Mouse (Mus musculus) intestine, embryonic 16.5 days (tissue): Measurements from ENCODE around the gene Hspb9. TPM values are rescaled to one million over a fixed set of nuclear protein-coding genes. Genes with fewer than 3 reads are reported as not detected.

Source experiments
- ATAC-seq: fragments of 200-750 bp; cut with Nextera tagmentation; 2 replicates; pipeline ENCODE4 v1.8.0; 2017; ENCODE audit warnings: moderate TSS enrichment, moderate library complexity
- H3K27ac ChIP-seq: fragments of 300-500 bp; sonication (generic); 2 replicates; pipeline ENCODE4 v1.5.1; 2014; ENCODE audit warnings: mild to moderate bottlenecking, low read length
- H3K27me3 ChIP-seq: fragments of 300-500 bp; sonication (generic); replicated peaks from 2 replicates; pipeline ENCODE4 v1.6.1; 2014; ENCODE audit warnings: low read length, control low read depth, mixed read lengths; ENCODE audit not compliant: control insufficient read depth, insufficient read depth
- H3K36me3 ChIP-seq: fragments of 300-500 bp; sonication (generic); 2 replicates; pipeline ENCODE4 v1.6.1; 2014; ENCODE audit warnings: low read length, control low read depth; ENCODE audit not compliant: control insufficient read depth, insufficient read depth
- H3K4me1 ChIP-seq: fragments of 300-500 bp; sonication (generic); 2 replicates; pipeline ENCODE4 v1.6.1; 2014; ENCODE audit warnings: low read length, control low read depth, mixed read lengths; ENCODE audit not compliant: control insufficient read depth, insufficient read depth
- H3K4me2 ChIP-seq: fragments of 300-500 bp; sonication (generic); 2 replicates; pipeline ENCODE4 v1.6.1; 2014; ENCODE audit warnings: low read depth, low read length, control low read depth
- H3K4me3 ChIP-seq: fragments of 300-500 bp; sonication (generic); 2 replicates; pipeline ENCODE4 v1.5.1; 2014; ENCODE audit warnings: mild to moderate bottlenecking, low read length
- H3K9ac ChIP-seq: fragments of 300-500 bp; sonication (generic); 2 replicates; pipeline ENCODE4 v1.6.1; 2014; ENCODE audit warnings: low read depth, low read length
- H3K9me3 ChIP-seq: fragments of 300-500 bp; sonication (generic); 2 replicates; pipeline ENCODE4 v1.6.1; 2016; ENCODE audit warnings: low read length, control low read depth; ENCODE audit not compliant: control insufficient read depth
- WGBS: fragments of 180-500 bp; shearing (Covaris S2); extraction: QIAGEN DNeasy Blood & Tissue Kit; methylation state at CpG from one replicate; pipeline ENCODE4 v1.1.7; 2014; 5-methylcytosine and 5-hydroxymethylcytosine counted together
- polyA plus RNA-seq: library from polyadenylated mRNA; unstranded; fragments of >200 nt; fragmentation: Nextera tagmentation; extraction: Ambion mirVana; gene quantifications from 2 replicates; pipeline ENCODE4 v1.2.1, GENCODE M21; 2015

Hspb9 gene
- polyA plus RNA-seq, 1 experiment from 2014 or later = not detected

DNA sequence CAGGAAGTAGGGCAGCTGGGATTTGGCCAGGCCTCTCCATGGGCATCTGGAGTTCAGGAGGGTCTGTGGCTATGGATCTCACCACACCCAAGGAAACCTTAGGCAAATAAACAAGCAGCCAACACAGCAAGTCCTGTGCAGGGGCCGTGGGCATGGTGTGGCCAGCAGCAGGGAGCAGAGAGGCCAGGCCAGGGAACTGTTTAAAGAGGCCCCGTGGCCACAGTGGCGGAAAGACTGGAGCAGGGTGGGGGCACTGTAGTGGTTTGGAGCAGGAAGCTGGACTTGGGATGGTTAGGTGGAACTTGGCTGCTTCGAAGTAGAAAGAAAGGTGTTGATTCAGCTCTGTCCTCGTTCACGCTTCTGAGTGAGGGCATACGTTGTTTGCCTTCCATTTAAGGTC, 26.4 kb upstream of the Hspb9 start:
- H3K9me3 ChIP-seq = no peaks in the 10 kb centered on the region
- no peak overlapping the region for H3K4me2 ChIP-seq
- no peak for ATAC-seq
- H3K27me3 ChIP-seq = no peaks in the 10 kb centered on the region; the same call in none of the 2 replicates
- no peak overlapping the region for H3K4me3 ChIP-seq
- H3K36me3 ChIP-seq = no peaks in the 10 kb centered on the region
- 70% methylated on average over 7 of the region's 7 CpGs for WGBS
- H3K27ac ChIP-seq = no peak overlapping the region
- H3K9ac ChIP-seq = no peak overlapping the region
- peaks cover 7% of the 10 kb centered on the region; the same call in 1 of the 2 replicates for H3K4me1 ChIP-seq

DNA sequence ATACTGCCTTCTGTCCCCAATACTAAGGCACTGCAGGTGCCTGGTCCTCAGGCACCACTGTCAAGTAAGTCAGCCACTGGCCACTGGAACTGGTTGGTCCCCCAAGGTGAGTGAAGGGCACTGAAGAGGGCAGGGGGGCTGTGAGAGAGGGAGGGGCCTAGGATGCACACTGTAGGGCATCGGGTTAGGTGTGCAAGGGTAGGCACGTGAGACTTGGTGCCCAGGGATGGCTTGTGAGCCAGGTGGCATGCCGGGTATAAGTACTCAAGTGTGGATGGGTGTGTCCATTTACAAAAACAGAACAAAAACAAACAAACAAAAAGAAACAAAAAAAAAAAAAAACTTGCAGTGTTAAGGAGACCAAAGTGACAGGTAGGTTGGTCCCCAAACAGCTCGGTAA, 25.2 kb upstream of the Hspb9 start:
- H3K27me3 ChIP-seq = no peaks in the 10 kb centered on the region; the same call in none of the 2 replicates
- 83% methylated on average over 4 of the region's 4 CpGs for WGBS
- no peak overlapping the region for H3K4me3 ChIP-seq
- no peaks in the 10 kb centered on the region for H3K9me3 ChIP-seq
- no peak overlapping the region for H3K27ac ChIP-seq
- H3K9ac ChIP-seq = no peak overlapping the region
- no peaks in the 10 kb centered on the region for H3K36me3 ChIP-seq
- H3K4me1 ChIP-seq = peaks cover 9% of the 10 kb centered on the region; the same call in 1 of the 2 replicates
- H3K4me2 ChIP-seq = no peak overlapping the region
- ATAC-seq = no peak

DNA sequence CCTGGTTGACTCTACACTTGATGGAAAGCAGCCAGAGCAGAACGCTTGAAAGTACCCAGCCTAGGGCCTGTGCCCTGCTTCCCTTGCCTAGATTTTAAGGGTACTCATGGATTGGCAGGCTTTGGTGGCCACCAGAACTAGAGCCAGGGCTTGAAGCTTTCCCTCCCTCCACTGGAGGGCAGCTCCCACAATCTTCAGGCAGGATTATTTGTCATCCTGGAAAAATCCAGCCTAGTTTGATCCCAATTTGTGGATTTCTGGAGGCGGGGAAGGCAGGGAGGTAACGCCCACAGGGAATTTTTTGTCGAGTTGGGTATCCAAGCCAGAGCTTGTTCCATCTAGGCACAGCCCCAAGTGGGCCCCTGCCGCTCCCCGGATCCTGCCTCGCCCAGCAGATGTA, 23.3 kb upstream of the Hspb9 start:
- WGBS = 67% methylated on average over 7 of the region's 7 CpGs
- H3K4me3 ChIP-seq = no peak overlapping the region

DNA sequence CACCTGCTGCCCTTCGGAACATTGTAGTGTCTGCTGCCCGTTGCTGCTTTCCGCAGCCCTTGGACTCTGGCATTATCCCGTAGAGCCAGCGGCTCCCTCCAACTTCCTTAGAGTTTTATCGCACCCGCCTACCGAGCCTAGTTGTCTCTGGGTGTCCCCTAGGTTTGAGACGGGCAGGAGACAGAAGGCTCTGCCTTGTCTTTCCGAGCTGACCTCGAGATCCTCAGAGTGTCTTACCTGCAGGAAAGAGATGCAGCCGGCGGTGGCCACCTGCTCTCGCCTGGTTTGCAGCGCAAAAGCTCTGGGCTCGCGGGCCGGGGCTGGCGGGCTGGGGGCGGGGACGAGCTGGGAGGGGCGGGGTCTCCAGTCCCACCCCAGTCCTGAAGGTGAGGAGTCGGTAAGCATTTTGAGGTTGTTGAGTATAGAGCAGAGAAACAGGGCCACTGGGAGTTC, 21.5 kb upstream of the Hspb9 start, which contains the start of gene Zfp385c:
Gene Zfp385c, minus strand, starts transcription at position 292 of the 453 bp plus-strand sequence.
- Histone ChIP-seq H3K36me3 (no peaks in the 10 kb centered on the region), H3K4me2 (peak within 1 kb of the TSS; percentile 64), H3K9me3 (no peaks in the 10 kb centered on the region), H3K27me3 (no peaks in the 10 kb centered on the region; the same call in none of the 2 replicates), H3K9ac (peak within 1 kb of the TSS; percentile 45), H3K4me3 (peak within 1 kb of the TSS; percentile 30), H3K4me1 (peaks cover 9% of the 10 kb centered on the region; the same call in 1 of the 2 replicates), H3K27ac (no peak within 1 kb of the TSS)
- ATAC-seq = peak; percentile 67
- 2% methylated on average over 23 of the region's 23 CpGs for WGBS

More for the DNA sequence above, 23.3 kb upstream of the Hspb9 start:
- Histone ChIP-seq H3K27me3 (no peaks in the 10 kb centered on the region; the same call in none of the 2 replicates), H3K9ac (no peak overlapping the region), H3K4me2 (no peak overlapping the region), H3K27ac (no peak overlapping the region), H3K36me3 (no peaks in the 10 kb centered on the region), H3K4me1 (peaks cover 9% of the 10 kb centered on the region; the same call in 1 of the 2 replicates), H3K9me3 (no peaks in the 10 kb centered on the region)
- no peak for ATAC-seq

DNA sequence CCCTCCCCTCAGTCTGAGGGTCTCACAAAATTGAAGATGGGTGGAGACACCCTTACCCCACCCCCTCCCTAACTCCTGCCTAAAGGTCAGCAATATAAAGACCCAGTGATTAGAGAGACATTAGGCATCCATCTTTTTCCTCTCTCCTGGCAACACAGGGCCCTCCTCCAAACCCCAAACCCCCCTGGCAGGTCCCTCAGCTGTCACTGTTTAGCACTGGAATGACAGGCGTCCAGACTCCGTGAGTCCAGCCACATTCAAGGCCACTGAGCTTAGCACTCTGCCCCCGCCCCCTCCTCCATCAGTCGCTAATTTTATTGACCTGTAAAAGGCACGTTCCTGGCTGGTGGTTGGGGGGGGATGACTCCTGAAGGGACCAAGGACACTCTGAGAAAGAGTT, 20.5 kb upstream of the Hspb9 start:
- WGBS = 25% methylated on average over 5 of the region's 5 CpGs
- Histone ChIP-seq H3K36me3 (no peaks in the 10 kb centered on the region), H3K9ac (no peak overlapping the region), H3K4me1 (peaks cover 9% of the 10 kb centered on the region; the same call in 1 of the 2 replicates), H3K27ac (no peak overlapping the region), H3K9me3 (no peaks in the 10 kb centered on the region), H3K27me3 (no peaks in the 10 kb centered on the region; the same call in none of the 2 replicates), H3K4me3 (no peak overlapping the region), H3K4me2 (no peak overlapping the region)
- no peak for ATAC-seq

DNA sequence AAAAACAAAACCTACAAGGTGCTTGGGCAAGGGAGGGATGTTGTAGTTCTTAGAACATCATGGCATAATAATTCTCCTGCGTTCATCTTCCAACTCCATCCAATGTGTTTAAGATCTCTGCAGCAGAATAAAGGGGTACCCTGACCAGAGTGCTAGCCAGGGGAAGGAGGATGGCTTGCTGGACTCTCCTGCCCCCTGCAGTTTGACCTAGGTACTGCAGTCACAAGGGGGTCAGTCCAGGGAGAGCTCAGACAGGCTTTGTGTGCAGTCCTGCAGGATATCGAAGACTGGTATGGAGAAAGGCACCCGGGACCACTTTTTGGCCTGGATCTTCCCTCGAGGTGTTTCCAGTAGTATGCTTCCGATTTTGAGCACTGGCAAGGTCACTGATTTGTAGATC, 18.7 kb upstream of the Hspb9 start:
- Histone ChIP-seq H3K4me1 (peaks cover 9% of the 10 kb centered on the region; the same call in 1 of the 2 replicates), H3K9me3 (no peaks in the 10 kb centered on the region), H3K27me3 (no peaks in the 10 kb centered on the region; the same call in none of the 2 replicates), H3K27ac (no peak overlapping the region), H3K9ac (no peak overlapping the region), H3K4me2 (no peak overlapping the region), H3K4me3 (no peak overlapping the region), H3K36me3 (no peaks in the 10 kb centered on the region)
- 39% methylated on average over 5 of the region's 5 CpGs for WGBS
- 0 out of 2 replicates have a peak, but pooled peaks have one; percentile 21 for ATAC-seq

DNA sequence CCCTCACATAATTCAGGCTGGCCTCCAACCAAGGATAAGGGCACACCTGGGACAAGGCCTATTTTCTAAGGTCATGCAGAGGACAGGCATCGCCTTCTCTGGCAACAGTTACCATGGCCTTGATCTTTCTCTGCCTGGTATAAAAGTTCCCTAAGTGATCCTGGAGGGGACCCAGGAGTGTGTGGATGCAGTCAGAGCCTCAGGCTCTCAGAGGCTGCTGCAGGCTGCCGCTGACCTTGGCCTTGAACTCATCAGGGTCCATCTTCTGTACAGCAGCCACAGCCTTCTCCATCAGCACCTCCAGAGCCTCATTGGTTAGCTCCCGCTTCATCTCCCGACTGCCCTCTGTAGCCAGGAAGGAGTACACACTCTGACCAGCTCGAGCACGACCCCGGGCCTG, 15.7 kb upstream of the Hspb9 start:
- no peak overlapping the region for H3K4me3 ChIP-seq
- WGBS = 68% methylated on average over 7 of the region's 7 CpGs
- no peaks in the 10 kb centered on the region for H3K9me3 ChIP-seq
- H3K27me3 ChIP-seq = no peaks in the 10 kb centered on the region
- H3K36me3 ChIP-seq = no peaks in the 10 kb centered on the region
- H3K4me2 ChIP-seq = no peak overlapping the region
- no peak for ATAC-seq
- H3K4me1 ChIP-seq = peaks cover 13% of the 10 kb centered on the region
- no peak overlapping the region for H3K27ac ChIP-seq
- no peak overlapping the region for H3K9ac ChIP-seq

DNA sequence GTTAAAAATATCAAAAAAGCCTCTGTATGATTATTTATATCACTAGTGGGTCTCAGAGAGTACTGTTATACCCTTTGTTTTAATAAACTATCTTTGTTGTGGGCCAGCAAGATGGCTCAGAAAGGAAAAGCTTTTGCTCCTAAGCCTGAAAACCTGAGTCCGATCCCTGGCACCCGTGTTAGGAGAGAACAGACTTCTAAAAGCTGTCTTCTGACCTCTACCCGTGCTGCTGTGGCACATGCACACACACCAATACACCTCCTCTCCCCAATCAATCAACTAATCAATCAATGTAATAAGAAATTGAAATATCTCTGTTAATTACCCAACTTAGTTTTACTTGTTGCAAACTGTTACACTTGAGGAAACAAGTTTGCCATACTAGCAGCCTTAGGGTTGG, 12.9 kb upstream of the Hspb9 start:
- peaks cover 16% of the 10 kb centered on the region for H3K4me1 ChIP-seq

DNA sequence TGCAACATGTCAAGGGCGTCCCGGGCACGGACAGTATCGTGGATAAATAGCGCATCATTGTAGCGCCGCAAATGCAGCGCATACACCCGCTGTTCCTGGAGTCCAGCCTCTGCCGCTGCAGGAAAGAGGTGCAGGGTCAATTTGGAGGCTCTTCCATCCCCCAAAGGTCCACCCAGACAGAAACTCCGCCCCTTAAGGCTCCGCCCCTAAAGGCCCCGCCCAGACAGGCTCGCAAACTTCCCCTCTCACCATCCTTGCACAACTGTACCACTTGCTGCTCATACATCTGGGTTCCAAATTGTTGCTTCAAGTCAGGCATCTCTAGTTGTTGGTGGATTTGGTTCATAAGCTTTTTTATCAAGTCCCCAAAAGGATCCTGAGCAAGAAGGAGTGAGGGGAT, 12.3 kb upstream of the Hspb9 start:
- Histone ChIP-seq H3K36me3 (0 out of 2 replicates have a peak, but pooled peaks cover under 1% of the 10 kb centered on the region), H3K4me3 (peak overlapping the region; percentile 33), H3K27ac (no peak overlapping the region), H3K9me3 (no peaks in the 10 kb centered on the region), H3K4me1 (peaks cover 16% of the 10 kb centered on the region), H3K4me2 (peak overlapping the region; percentile 53), H3K27me3 (no peaks in the 10 kb centered on the region), H3K9ac (peak overlapping the region; percentile 8; the same call in 1 of the 2 replicates)
- ATAC-seq = no peak
- WGBS = 12% methylated on average over 14 of the region's 14 CpGs

More for the DNA sequence above, 12.9 kb upstream of the Hspb9 start:
- no peak overlapping the region for H3K27ac ChIP-seq
- no peaks in the 10 kb centered on the region for H3K9me3 ChIP-seq
- H3K4me3 ChIP-seq = no peak overlapping the region
- H3K27me3 ChIP-seq = no peaks in the 10 kb centered on the region
- 80% methylated on average over 3 of the region's 3 CpGs for WGBS
- ATAC-seq = no peak
- no peaks in the 10 kb centered on the region for H3K36me3 ChIP-seq
- no peak overlapping the region for H3K9ac ChIP-seq
- H3K4me2 ChIP-seq = no peak overlapping the region
